Mouse (Mus musculus) E14TG2a.4 (cell line): ENCODE data around the gene Supt5.

Experiments
- CTCF ChIP-seq: conservative IDR thresholded peaks from 2 replicates; pipeline ENCODE4 v1.5.1; 2014; ENCODE audit warnings: low read length
- NANOG ChIP-seq: IDR thresholded peaks from 2 replicates; pipeline ENCODE4 v1.6.1; 2014; ENCODE audit warnings: borderline replicate concordance, low read length, mixed read lengths
- POU5F1 ChIP-seq: IDR thresholded peaks from 2 replicates; pipeline ENCODE4 v1.6.1; 2014; ENCODE audit warnings: low read length, borderline replicate concordance

- no peak for TF ChIP-seq CTCF
- no peak for TF ChIP-seq POU5F1
- TF ChIP-seq NANOG: no peak
Measured at GRCm38 (mm10) chr7:28357984-28358383, 19.4 kb upstream of the Supt5 start.
